Mouse (Mus musculus): ENCODE results near the gene Hcn2.

DNA sequence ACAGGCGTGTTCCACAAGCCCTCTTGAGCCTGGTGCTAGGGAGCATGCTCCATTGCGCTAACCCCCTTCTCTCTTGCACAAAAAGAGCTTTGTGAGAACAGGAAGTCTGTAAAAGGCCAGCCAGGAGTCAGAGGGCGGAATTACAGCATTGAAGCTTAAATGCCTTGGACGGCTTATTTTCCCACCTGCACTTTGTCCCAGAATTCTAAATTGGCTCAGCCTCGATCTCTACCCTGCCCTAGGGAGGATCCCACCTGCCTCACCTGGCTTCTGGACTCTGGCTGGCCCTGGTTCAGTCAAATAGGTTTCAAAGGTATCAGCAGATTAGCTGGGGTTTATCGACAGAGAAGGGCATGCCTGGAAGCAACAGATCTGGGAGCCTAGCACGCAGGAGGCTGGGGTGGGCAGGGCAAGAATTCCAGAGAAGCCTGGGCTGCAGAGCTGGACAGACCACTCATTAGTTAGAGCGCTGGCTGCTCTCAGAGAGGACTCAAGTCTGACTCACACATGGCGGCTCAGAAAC is 20.2 kb upstream of the Hcn2 start:
- TF ChIP-seq POLR2AphosphoS5 (IDR thresholded peaks at IDR 0.05; ENCODE audit: insufficient replicate concordance, low read depth, low read length) (no peak), CTCF (IDR thresholded peaks at IDR 0.05; ENCODE audit: low read depth, low read length) (no peak), TAL1 (conservative IDR thresholded peaks at IDR 0.05; ENCODE audit: low read depth, low read length) (no peak), GATA1 (IDR thresholded peaks at IDR 0.05; ENCODE audit: borderline replicate concordance, low read length) (no peak)
